Mouse (Mus musculus) G1E-ER4 (cell line): ENCODE data around the gene Tsg101. TPM values are rescaled to one million over a fixed set of nuclear protein-coding genes. Genes with fewer than 3 reads are reported as not detected.

Experiments used
- GATA1 ChIP-seq: IDR thresholded peaks from one replicate; pipeline ENCODE4 v1.8.0; 2012; ENCODE audit warnings: low read length, inconsistent platforms
- polyA plus RNA-seq: library from polyadenylated mRNA; stranded (reverse); fragments of >175 nt; gene quantifications from 2 replicates; pipeline ENCODE4 v1.2.3, GENCODE M21; 2012

The Tsg101 gene
- polyA plus RNA-seq, 1 experiment: 113 TPM

DNA sequence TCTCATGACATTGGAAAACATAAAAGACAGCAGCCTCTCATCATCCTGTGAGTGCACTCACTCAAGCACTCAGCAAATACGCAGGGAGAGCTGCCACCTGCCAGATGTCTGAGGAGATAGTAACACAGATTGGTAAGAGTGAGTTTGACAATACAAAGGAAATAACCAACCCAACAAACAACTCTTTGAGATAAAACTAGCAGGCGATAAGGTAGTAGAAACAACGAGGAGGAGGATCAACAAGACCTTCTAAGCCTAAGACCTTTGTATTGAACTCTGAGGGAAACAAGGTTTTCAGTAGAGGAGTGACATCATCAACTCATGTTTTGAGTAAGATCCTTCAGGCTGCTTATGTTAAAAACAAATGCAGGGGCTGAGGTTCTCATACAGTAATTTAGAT, 20.4 kb downstream of the Tsg101 start:
- TF ChIP-seq GATA1: peak; percentile 44

DNA sequence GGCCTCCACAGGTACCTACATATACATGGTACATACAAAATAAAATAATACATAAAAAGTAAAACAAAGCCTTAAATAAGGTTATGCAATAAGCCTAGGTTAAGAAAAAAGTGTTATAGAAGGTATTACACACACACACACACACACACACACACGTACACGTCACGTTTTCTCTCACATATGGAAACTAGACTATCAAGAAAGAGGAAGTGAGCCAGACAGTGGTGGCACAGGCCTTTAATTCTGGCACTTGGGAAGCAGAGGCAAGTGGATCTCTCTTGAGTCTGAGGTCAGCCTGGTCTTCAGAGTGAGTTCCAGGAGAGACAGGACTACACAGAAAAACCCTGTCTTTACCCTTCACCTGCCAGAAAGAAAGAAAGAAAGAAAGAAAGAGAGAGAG, 24.3 kb downstream of the Tsg101 start:
- no peak for TF ChIP-seq GATA1

GRCm38 (mm10) chr7:46883304-46883703, 36.5 kb downstream of the Tsg101 start:
- peak; percentile 57 for TF ChIP-seq GATA1

- TF ChIP-seq GATA1: no peak
Observed at GRCm38 (mm10) chr7:46880992-46881391, 38.8 kb downstream of the Tsg101 start.

GRCm38 (mm10) chr7:46879851-46880250, 39.9 kb downstream of the Tsg101 start:
- TF ChIP-seq GATA1: no peak

DNA sequence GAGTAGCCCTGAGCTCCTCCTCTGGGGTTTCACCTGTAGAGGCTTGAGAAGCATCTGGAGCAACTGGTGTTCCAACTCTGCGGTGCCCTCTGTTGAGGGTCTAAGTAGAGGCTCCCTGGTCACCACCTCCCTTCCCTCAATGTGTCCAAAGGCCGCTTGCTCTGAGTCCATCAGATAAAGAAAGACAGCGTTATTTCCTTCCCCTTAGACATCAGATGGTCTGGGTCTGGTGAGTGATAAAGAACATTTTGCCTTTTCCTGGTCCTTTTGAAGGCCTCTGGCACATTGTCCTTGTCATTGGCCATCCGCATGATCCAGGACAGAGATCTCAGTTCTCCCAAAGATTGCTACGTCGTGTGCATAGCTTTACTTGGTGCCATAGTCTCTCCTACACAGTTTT, 42.5 kb downstream of the Tsg101 start:
- TF ChIP-seq GATA1: no peak

DNA sequence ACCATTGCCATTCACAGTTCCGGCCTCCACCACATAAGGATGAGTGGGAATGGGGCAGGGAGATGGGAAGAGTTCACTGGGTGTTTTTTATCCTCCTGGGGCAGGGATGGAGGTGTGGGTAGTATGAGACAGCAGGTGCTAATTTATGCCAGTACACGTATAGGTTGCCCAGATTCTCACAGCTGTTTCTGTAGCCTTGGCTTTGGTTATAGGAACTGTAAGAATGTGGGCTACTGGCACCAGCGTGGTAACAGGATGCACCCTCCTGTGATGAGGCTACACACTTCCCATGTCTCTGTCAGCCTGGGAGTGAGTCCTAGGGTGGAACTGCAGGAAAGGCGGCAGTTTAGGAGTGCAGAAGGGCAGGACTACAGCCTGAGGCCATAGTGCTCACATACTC, 42.9 kb downstream of the Tsg101 start:
- no peak for TF ChIP-seq GATA1

DNA sequence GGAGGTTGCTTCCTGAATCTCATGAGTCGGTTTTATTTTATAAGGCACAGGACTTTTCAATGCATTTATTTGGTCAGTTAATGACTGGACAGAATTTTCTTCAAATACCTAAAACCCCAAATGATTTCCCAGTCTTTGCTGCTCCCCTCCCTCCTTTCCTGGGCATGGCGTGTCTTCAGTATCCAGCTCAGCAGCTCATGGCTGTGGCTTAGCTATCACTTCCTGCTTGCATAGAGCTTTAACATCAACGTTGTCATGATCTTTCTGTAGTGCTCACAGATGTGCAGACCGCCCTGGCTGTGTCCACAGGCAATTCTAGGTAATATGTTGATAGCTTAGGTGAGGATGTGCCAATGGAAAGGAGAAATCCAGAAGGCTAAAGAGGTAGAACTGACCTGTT, 47.8 kb downstream of the Tsg101 start:
- no peak for TF ChIP-seq GATA1

- no peak for TF ChIP-seq GATA1
Observed at GRCm38 (mm10) chr7:46860996-46861395, 58.8 kb downstream of the Tsg101 start, which contains the start of gene Ldhc. Ldhc (plus strand) TSS chr7:46861203.

DNA sequence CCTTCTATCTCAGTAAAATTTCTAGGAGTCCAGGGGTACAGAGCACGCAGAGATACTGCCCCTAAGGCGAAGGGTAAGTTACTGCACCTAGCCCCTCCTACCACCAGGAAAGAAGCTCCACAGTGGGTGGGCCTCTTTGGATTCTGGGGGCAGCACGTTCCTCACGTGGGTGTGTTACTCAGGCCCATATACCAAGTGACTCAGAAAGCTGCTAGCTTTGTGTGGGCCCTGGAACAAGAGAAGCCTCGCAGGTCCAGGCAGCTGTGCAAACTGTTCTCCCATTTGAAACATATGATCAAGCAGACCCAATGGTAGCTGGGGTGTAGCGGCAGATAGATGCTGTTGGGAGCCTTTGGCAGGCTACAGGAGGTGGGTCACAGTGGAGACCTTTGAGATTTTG, 60.7 kb downstream of the Tsg101 start:
- no peak for TF ChIP-seq GATA1

DNA sequence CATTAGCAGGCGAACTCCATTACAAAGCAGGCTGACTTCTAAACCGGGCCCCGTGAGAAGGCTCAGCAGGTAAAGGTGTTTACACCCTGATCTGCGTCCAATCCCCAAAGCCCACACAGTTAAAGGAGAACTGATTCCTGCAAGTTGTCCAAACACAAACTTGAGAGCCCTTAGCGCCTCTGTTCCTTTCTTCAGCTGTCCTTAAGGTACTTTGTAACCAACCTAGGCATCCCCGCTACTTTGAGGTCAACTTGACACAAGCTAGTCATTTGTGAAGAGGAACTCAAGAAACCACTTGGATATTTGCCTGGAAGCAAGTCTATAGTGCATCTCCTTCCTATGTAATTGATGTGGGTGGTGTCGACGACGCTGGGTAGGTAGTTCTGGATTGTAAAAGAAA, 62.3 kb downstream of the Tsg101 start:
- TF ChIP-seq GATA1: no peak

DNA sequence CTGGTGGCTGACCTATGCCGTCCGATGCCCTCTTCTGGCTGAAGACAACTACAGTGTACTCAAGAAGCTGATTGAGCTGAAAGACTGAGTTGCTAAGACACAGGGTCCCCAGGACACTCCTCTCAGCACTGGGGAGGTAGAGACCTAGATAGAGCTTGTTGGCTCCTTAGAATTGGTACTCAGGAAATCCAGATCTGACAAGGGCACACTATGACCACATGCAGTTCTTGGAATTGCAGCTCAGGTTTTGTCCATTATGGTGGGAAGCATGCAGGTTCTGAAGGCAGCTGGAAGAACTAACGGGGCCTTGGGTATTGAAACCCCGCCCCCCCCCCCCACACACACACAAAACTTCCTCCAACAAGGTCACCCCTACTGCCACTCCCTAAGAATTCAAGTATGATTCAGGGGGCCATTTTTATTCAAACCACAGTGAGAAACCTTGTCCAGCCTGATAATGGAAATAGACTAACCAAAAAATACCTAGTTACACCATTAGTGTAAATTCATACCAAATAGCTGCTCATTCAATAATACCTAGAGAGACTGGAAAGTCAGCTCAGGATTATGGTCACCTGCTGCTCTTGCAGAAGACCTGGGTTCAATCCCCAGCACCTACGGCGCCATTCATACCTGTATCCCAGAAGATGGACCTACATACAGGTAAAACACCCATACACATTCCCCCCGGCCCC, 63.8 kb downstream of the Tsg101 start:
- no peak for TF ChIP-seq GATA1

DNA sequence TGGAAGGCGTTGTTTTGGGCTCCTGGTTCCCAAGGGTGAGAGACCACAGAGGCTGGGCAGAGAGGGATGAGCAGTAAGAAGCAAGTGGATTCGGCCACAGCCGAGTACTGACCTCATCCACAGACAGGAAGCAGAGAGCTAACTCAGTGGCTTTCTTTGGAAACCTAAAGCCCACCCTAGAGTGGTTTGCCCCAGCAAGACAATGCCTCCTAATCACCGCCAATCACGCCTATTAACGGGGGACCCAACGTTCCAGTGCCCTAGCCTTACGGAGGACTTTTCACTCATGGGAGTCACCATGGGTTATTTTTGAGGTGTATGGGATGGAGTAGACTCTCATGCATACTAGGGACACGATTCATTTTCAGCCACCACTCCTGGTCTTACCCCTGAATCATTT, 66.4 kb downstream of the Tsg101 start:
- no peak for TF ChIP-seq GATA1

DNA sequence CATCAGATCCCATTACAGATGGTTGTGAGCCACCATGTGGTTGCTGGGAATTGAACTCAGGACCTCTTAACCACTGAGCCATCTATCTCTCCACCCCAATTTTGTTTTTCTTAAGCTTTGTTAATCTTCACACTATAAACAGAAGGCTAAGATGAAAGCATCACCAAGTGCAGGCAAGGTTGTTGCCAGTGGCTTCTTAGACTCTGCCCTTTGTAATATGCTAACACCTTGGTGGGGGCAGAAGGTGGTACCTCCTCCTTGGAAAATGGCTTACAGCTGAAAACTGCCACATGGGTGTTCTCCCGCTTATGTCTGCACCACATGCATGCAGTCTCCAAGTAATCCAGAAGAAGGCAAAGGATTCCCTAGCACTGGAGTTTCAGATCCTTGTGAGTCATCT, 67.1 kb downstream of the Tsg101 start:
- TF ChIP-seq GATA1: no peak

GRCm38 (mm10) chr7:46851026-46851425, 68.7 kb downstream of the Tsg101 start:
- no peak for TF ChIP-seq GATA1

GRCm38 (mm10) chr7:46849287-46849686, 70.5 kb downstream of the Tsg101 start:
- TF ChIP-seq GATA1: no peak

DNA sequence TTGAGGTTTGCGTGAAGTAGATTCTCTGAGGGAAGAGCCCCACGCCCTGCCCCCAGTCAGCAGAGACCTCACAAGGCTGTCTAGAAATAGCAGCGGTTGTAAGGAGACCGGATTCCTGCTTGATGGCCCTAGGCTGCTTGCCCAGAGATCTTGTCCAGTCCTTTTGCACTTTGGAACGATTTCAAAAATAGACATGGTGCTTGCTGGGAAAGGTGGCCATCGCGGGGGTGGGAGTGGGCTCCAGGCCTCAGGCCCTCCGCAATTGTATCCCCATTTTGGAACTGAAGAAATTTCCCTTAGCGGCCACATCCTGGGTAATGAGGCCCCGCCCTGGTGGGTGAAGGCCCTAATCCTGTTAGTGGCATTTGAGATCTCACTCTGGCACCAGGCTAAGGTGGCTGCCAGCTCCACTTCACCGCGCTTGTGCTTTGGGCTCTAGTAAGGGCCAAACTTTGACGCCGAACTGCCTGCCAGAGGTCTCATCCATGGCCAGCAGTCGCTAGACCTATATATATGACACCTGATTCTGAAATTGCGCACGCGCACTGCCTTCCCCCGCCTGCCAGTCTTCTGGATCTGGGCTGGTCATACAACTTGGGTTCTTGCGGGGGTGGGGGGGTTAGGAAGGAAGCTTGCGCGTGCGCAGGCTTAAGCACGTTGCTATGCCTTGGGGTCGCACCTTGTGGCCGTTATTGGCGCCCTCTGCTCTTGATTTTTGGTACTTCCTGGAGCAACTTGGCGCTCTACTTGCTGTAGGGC, 73.1 kb downstream of the Tsg101 start:
- TF ChIP-seq GATA1: no peak

- no peak for TF ChIP-seq GATA1
Observed at GRCm38 (mm10) chr7:46845978-46846485, 73.7 kb downstream of the Tsg101 start.
